In the genomic region with DNA sequence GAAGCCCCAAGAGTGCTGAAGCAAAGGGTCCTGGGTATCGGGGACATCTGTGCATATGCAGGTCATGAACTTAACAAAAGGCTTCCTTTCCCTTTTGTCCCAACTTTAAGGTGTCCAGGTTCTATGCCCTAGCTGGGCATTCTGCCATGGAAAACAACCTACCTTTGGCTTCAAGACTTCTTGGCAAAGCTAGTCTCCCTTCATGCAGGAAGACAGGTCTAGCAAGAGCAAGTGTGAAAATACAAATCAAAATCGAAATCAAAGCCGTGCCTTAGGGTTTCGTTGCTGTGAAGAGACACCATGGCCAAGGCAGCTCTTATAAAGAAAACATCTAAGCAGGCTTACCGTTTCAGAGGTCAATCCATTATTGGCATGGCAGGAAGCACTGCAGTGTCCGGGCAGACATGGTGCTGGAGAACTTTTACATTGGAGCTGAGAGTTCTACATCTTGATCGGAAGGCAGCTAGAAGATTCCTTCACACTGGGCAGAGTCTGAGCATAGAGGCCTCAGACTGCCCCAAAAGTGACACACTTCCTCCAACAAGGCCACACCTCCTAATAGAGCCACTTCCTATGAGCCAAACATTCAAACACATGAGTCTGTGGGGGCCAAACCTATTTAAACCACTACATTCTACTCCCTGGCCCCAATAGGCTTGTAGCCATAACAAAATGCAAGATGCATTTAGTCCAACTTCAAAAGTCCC, we compare ENCODE assay signal across 18 mouse cellular contexts. TPM values are rescaled to one million over a fixed set of nuclear protein-coding genes. Genes with fewer than 3 reads are reported as not detected.
DNase-seq lines count a peak whose midpoint lies in the region; ATAC-seq lines count a peak whose summit lies in the region.
"Had no signal": no experiment of that assay in that cellular context is flagged by ENCODE, and none has a peak within 500 bp of the region (broad histone marks: within the 10 kb centered on the region; RNA-seq: fewer than 3 reads in every experiment).

No protein-coding gene starts in this region.

- H3K4me1 ChIP-seq in kidney, embryonic 14.5 days (ENCODE audit: control insufficient read depth, insufficient read depth, low read length): no peaks in the 10 kb centered on the region
- H3K4me1 ChIP-seq: heart, embryonic 13.5 days had no signal

- H3K4me3 ChIP-seq in kidney, embryonic 14.5 days (ENCODE audit: low read length): no peak overlapping the region
- H3K4me3 ChIP-seq: embryonic facial prominence, embryonic 12.5 days; forebrain, embryonic 12.5 days; heart, embryonic 13.5 days; hindbrain, embryonic 15.5 days had no signal

- no peaks in the 10 kb centered on the region for H3K9me3 ChIP-seq in kidney, embryonic 14.5 days (ENCODE audit: control insufficient read depth, low read length)
- H3K9me3 ChIP-seq: embryonic facial prominence, embryonic 12.5 days; forebrain, embryonic 12.5 days; G1E; heart, embryonic 13.5 days; hindbrain, embryonic 15.5 days had no signal

- DNase-seq in kidney, adult 8-10 months: peak; percentile 7 to 13
- peak; percentile 10 to 42 for DNase-seq in lung, adult 18-20 months
- DNase-seq in lung, postnatal 4 days: no peak
- DNase-seq in fat pad, adult 2 months (ENCODE audit: extremely low read depth, low read depth, low spot score): peak; percentile 93
- DNase-seq in urinary bladder, postnatal 14 days (ENCODE audit: low spot score): no peak
- DNase-seq: adrenal gland, adult 8-10 months; cerebellum, adult 11-12 months; cerebellum, adult 9-10 months; cerebellum, postnatal 25 days; gastrocnemius, postnatal 10 days; heart, postnatal 36 days had no signal

- 87% methylated on average over 7 of the region's 7 CpGs for WGBS in kidney, embryonic 14.5 days

- H3K27me3 ChIP-seq in kidney, embryonic 14.5 days (ENCODE audit: control insufficient read depth, insufficient read depth, low read length): no peaks in the 10 kb centered on the region
- H3K27me3 ChIP-seq: embryonic facial prominence, embryonic 12.5 days; forebrain, embryonic 12.5 days; heart, embryonic 13.5 days; hindbrain, embryonic 15.5 days had no signal

- H3K9ac ChIP-seq in kidney, embryonic 14.5 days (ENCODE audit: low read depth, low read length): no peak overlapping the region
- H3K9ac ChIP-seq: embryonic facial prominence, embryonic 12.5 days; forebrain, embryonic 12.5 days; heart, embryonic 13.5 days; hindbrain, embryonic 15.5 days had no signal

- ATAC-seq in kidney, embryonic 14.5 days (ENCODE audit: low FRiP score, low TSS enrichment): no peak
- ATAC-seq: forebrain, embryonic 16.5 days had no signal

- H3K27ac ChIP-seq in kidney, embryonic 14.5 days (ENCODE audit: low read depth, low read length): no peak overlapping the region
- H3K27ac ChIP-seq: embryonic facial prominence, embryonic 12.5 days; forebrain, embryonic 12.5 days; heart, embryonic 13.5 days; hindbrain, embryonic 15.5 days had no signal

- no peak overlapping the region for H3K4me2 ChIP-seq in kidney, embryonic 14.5 days (replicated peaks; ENCODE audit: low read depth, low read length)
- H3K4me2 ChIP-seq: embryonic facial prominence, embryonic 12.5 days; forebrain, embryonic 12.5 days; heart, embryonic 13.5 days; hindbrain, embryonic 15.5 days had no signal

- H3K36me3 ChIP-seq in kidney, embryonic 14.5 days (ENCODE audit: control insufficient read depth, insufficient read depth, low read length): no peaks in the 10 kb centered on the region
- H3K36me3 ChIP-seq: embryonic facial prominence, embryonic 12.5 days; forebrain, embryonic 12.5 days; G1E; heart, embryonic 13.5 days; hindbrain, embryonic 15.5 days had no signal

RNA-seq across cellular contexts. Expression of a gene that starts 44.5 kb away (rescaled TPM):
- polyA plus RNA-seq in kidney, embryonic 14.5 days (2014; fragmentation: Nextera tagmentation; extraction: Ambion mirVana): 236 and 296 TPM in 2 replicates

Comparison
In these comparisons a context has a peak if more than half of its experiments do, and no peak if none do; other contexts are left out.
1. DNase-seq: peak in kidney, adult 8-10 months (2 of 2), lung, adult 18-20 months (2 of 2) and fat pad, adult 2 months (single experiment); none in lung, postnatal 4 days (0 of 2) and urinary bladder, postnatal 14 days (single experiment).